Mouse (Mus musculus): ENCODE measurements around the gene Usp7.

Gene Usp7

GRCm38 (mm10) chr16:8672811-8673210 is 119.3 kb downstream of the Usp7 start:
- DNase-seq (ENCODE audit: low read depth), result no peak

GRCm38 (mm10) chr16:8672350-8672687 is 119.8 kb downstream of the Usp7 start:
- DNase-seq (ENCODE audit: low read depth), result no peak

GRCm38 (mm10) chr16:8671551-8672349 is 120.4 kb downstream of the Usp7 start, which contains the start of gene Carhsp1:
Carhsp1 (minus strand) TSS chr16:8672155.
- peak; percentile 79 for DNase-seq (ENCODE audit: low read depth)

GRCm38 (mm10) chr16:8670041-8671035 is 121.8 kb downstream of the Usp7 start:
- DNase-seq (ENCODE audit: low read depth), result no peak

GRCm38 (mm10) chr16:8669432-8669831 is 122.7 kb downstream of the Usp7 start:
- no peak for DNase-seq (ENCODE audit: low read depth)

GRCm38 (mm10) chr16:8668386-8668785 is 123.7 kb downstream of the Usp7 start:
- DNase-seq (ENCODE audit: low read depth), result no peak

GRCm38 (mm10) chr16:8667814-8668213 is 124.3 kb downstream of the Usp7 start:
- DNase-seq (ENCODE audit: low read depth), result no peak

GRCm38 (mm10) chr16:8667261-8667660 is 124.8 kb downstream of the Usp7 start:
- no peak for DNase-seq (ENCODE audit: low read depth)

GRCm38 (mm10) chr16:8666452-8666851 is 125.7 kb downstream of the Usp7 start:
- DNase-seq (ENCODE audit: low read depth), result no peak

- DNase-seq (ENCODE audit: low read depth), result no peak
These were observed 126.7 kb downstream of the Usp7 start for GRCm38 (mm10) chr16:8665367-8665766.

- DNase-seq (ENCODE audit: low read depth), result no peak
These were observed 128.2 kb downstream of the Usp7 start for GRCm38 (mm10) chr16:8663606-8664539.

- DNase-seq (ENCODE audit: low read depth), result no peak
These were observed 129.1 kb downstream of the Usp7 start for GRCm38 (mm10) chr16:8663022-8663421.

GRCm38 (mm10) chr16:8658764-8659163 is 133.3 kb downstream of the Usp7 start:
- DNase-seq (ENCODE audit: low read depth), result no peak

- no peak for DNase-seq (ENCODE audit: low read depth)
These were observed 133.8 kb downstream of the Usp7 start for GRCm38 (mm10) chr16:8658349-8658748.

GRCm38 (mm10) chr16:8656256-8656655 is 135.9 kb downstream of the Usp7 start:
- no peak for DNase-seq (ENCODE audit: low read depth)

GRCm38 (mm10) chr16:8655599-8655998 is 136.5 kb downstream of the Usp7 start:
- no peak for DNase-seq (ENCODE audit: low read depth)

- no peak for DNase-seq (ENCODE audit: low read depth)
These were observed 137.0 kb downstream of the Usp7 start for GRCm38 (mm10) chr16:8655108-8655507.

GRCm38 (mm10) chr16:8650007-8650406 is 142.1 kb downstream of the Usp7 start:
- DNase-seq (ENCODE audit: low read depth), result no peak

GRCm38 (mm10) chr16:8645546-8645945 is 146.6 kb downstream of the Usp7 start:
- DNase-seq (ENCODE audit: low read depth), result no peak

- no peak for DNase-seq (ENCODE audit: low read depth)
These were observed 148.3 kb downstream of the Usp7 start for GRCm38 (mm10) chr16:8643855-8644254.
